Comparison of ENCODE assay signal across 19 mouse cellular contexts in the genomic region with DNA sequence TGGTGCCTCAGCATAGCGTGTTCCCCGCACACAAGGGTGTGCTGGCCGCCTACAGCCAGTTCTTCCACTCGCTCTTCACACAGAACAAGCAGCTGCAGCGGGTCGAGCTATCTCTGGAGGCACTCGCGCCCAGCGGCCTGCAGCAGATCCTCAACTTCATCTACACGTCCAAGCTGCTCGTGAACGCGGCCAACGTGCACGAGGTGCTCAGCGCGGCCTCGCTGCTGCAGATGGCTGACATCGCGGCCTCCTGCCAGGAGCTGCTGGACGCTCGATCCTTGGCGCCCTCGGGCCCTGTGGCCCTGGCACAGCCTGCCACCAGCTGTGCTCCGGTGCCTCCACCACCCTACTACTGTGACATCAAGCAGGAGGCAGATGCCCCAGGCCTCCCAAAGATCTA. TPM values are rescaled to one million over a fixed set of nuclear protein-coding genes. Genes with fewer than 3 reads are reported as not detected.
DNase-seq lines count a peak whose midpoint lies in the region; ATAC-seq and TF ChIP-seq lines count a peak whose summit lies in the region.
"Had no signal": no experiment of that assay in that cellular context is flagged by ENCODE, and none has a peak within 500 bp of the region (broad histone marks: within the 10 kb centered on the region; RNA-seq: fewer than 3 reads in every experiment).

No protein-coding gene starts in this region.

- peaks cover 19% of the 10 kb centered on the region for H3K4me1 ChIP-seq in hindbrain, postnatal 0 days (ENCODE audit: insufficient read depth, low read length)
- H3K4me1 ChIP-seq in hindbrain, embryonic 16.5 days (ENCODE audit: control insufficient read depth, insufficient read depth, low read depth, low read length) = peaks cover 29% of the 10 kb centered on the region

- no peak overlapping the region for H3K27ac ChIP-seq in hindbrain, postnatal 0 days
- H3K27ac ChIP-seq in hindbrain, embryonic 16.5 days (ENCODE audit: low read depth, low read length) = no peak overlapping the region
- H3K27ac ChIP-seq: embryonic facial prominence, embryonic 12.5 days; heart, adult 2 months; heart, embryonic 15.5 days; intestine, embryonic 15.5 days; limb, embryonic 12.5 days; liver, embryonic 14.5 days had no signal

- H3K4me2 ChIP-seq in hindbrain, postnatal 0 days (ENCODE audit: low read depth, low read length) = no peak overlapping the region
- no peak overlapping the region for H3K4me2 ChIP-seq in hindbrain, embryonic 16.5 days (ENCODE audit: low read length)
- H3K4me2 ChIP-seq: embryonic facial prominence, embryonic 12.5 days; heart, embryonic 15.5 days; intestine, embryonic 15.5 days; limb, embryonic 12.5 days had no signal

- no peak overlapping the region for H3K9ac ChIP-seq in hindbrain, postnatal 0 days (replicated peaks; ENCODE audit: low read length)
- H3K9ac ChIP-seq in hindbrain, embryonic 16.5 days (ENCODE audit: low read depth, low read length) = no peak overlapping the region
- H3K9ac ChIP-seq: embryonic facial prominence, embryonic 12.5 days; intestine, embryonic 15.5 days; limb, embryonic 12.5 days; liver, embryonic 14.5 days had no signal

- TF ChIP-seq CTCF in hindbrain, postnatal 0 days (IDR thresholded peaks at IDR 0.05; ENCODE audit: low read depth) = no peak

- no peak overlapping the region for H3K4me3 ChIP-seq in hindbrain, postnatal 0 days (ENCODE audit: low read length)
- no peak overlapping the region for H3K4me3 ChIP-seq in hindbrain, embryonic 16.5 days (ENCODE audit: low read length)
- H3K4me3 ChIP-seq: embryonic facial prominence, embryonic 12.5 days; heart, adult 2 months; heart, embryonic 15.5 days; intestine, embryonic 15.5 days; limb, embryonic 12.5 days had no signal

- 72% methylated on average over 25 of the region's 25 CpGs for WGBS in hindbrain, postnatal 0 days
- WGBS in hindbrain, embryonic 16.5 days = 79% methylated on average over 25 of the region's 25 CpGs

- H3K27me3 ChIP-seq in hindbrain, postnatal 0 days (ENCODE audit: insufficient read depth, low read length) = no peaks in the 10 kb centered on the region
- H3K27me3 ChIP-seq in hindbrain, embryonic 16.5 days (replicated peaks; ENCODE audit: control insufficient read depth, insufficient read depth, low read length) = no peaks in the 10 kb centered on the region
- H3K27me3 ChIP-seq: embryonic facial prominence, embryonic 12.5 days; heart, embryonic 15.5 days; intestine, embryonic 15.5 days; limb, embryonic 12.5 days had no signal

- no peaks in the 10 kb centered on the region for H3K9me3 ChIP-seq in hindbrain, postnatal 0 days (ENCODE audit: low read length)
- no peaks in the 10 kb centered on the region for H3K9me3 ChIP-seq in hindbrain, embryonic 16.5 days (ENCODE audit: control insufficient read depth, low read length)
- H3K9me3 ChIP-seq: embryonic facial prominence, embryonic 12.5 days; heart, embryonic 15.5 days; intestine, embryonic 15.5 days; limb, embryonic 12.5 days had no signal

- peak; percentile 69 to 73 for DNase-seq in cerebellum, postnatal 10 days
- no peak for DNase-seq in cerebellum, adult 8-10 months
- DNase-seq in hindbrain, postnatal 0 days (ENCODE audit: low spot score) = peak; percentile 22
- DNase-seq in urinary bladder, adult 2 months (ENCODE audit: low spot score) = peak; percentile 19
- no peak for DNase-seq in urinary bladder, postnatal 14 days (ENCODE audit: low spot score)
- peak; percentile 50 to 53 for DNase-seq in gastrocnemius, postnatal 4 days (ENCODE audit: low spot score in 2 of 2)
- no peak for DNase-seq in ovary, postnatal 10 days (ENCODE audit: low spot score)
- DNase-seq: adrenal gland, postnatal 36 days; thymus, postnatal 4 days had no signal

- H3K36me3 ChIP-seq in hindbrain, postnatal 0 days (ENCODE audit: insufficient read depth, low read length) = peaks cover 37% of the 10 kb centered on the region
- peaks cover 37% of the 10 kb centered on the region for H3K36me3 ChIP-seq in hindbrain, embryonic 16.5 days (ENCODE audit: control insufficient read depth, insufficient read depth, low read length)

- no peak for ATAC-seq in hindbrain, postnatal 0 days
- no peak for ATAC-seq in hindbrain, embryonic 16.5 days
- ATAC-seq: intestine, embryonic 15.5 days; midbrain, embryonic 16.5 days had no signal

RNA-seq across cellular contexts. Expression of a gene that starts 3.6 kb away (rescaled TPM):
- total RNA-seq in hindbrain, postnatal 0 days (2014; rRNA removed) = 62.3 and 70.1 TPM in 2 replicates
- polyA plus RNA-seq in hindbrain, postnatal 0 days (2015; fragmentation: Nextera tagmentation; extraction: Ambion mirVana) = 23.6 and 25.5 TPM in 2 replicates
- 15.0 and 22.8 TPM in 2 replicates for polyA plus RNA-seq in hindbrain, embryonic 16.5 days (2015; fragmentation: Nextera tagmentation; extraction: Ambion mirVana)
- polyA plus RNA-seq in urinary bladder, adult 2 months (2012; rRNA removed) = 55.2 and 76.1 TPM in 2 replicates
- total RNA-seq in gastrocnemius, postnatal 4 days (2021) = 10 to 100 TPM; 88.6 to 91.6 TPM

RNA-seq across cellular contexts. Expression of a gene that starts 14.6 kb away (rescaled TPM):
- total RNA-seq in hindbrain, postnatal 0 days (2014; rRNA removed) = 2.1 and 4.1 TPM in 2 replicates
- polyA plus RNA-seq in hindbrain, postnatal 0 days (2015; fragmentation: Nextera tagmentation; extraction: Ambion mirVana) = 2.3 and 2.4 TPM in 2 replicates
- polyA plus RNA-seq in hindbrain, embryonic 16.5 days (2015; fragmentation: Nextera tagmentation; extraction: Ambion mirVana) = 1.9 and 3.3 TPM in 2 replicates
- polyA plus RNA-seq in urinary bladder, adult 2 months (2012; rRNA removed) = 0.07 and 0.10 TPM in 2 replicates
- 100 to 1,000 TPM; 143 TPM for total RNA-seq in gastrocnemius, postnatal 4 days (2021)
- total RNA-seq: megakaryocyte progenitor cell, adult 5-6 weeks had no signal
- polyA plus RNA-seq: liver, embryonic 14.5 days had no signal

RNA-seq across cellular contexts. Expression of a gene that starts 29.5 kb away (rescaled TPM):
- 1.2 and 1.8 TPM in 2 replicates for total RNA-seq in hindbrain, postnatal 0 days (2014; rRNA removed)
- polyA plus RNA-seq in hindbrain, postnatal 0 days (2015; fragmentation: Nextera tagmentation; extraction: Ambion mirVana) = 0.78 and 0.85 TPM in 2 replicates
- polyA plus RNA-seq in hindbrain, embryonic 16.5 days (2015; fragmentation: Nextera tagmentation; extraction: Ambion mirVana) = 0.50 and 0.55 TPM in 2 replicates
- 1.9 and 3.0 TPM in 2 replicates for polyA plus RNA-seq in urinary bladder, adult 2 months (2012; rRNA removed)
- total RNA-seq in gastrocnemius, postnatal 4 days (2021) = 100 to 1,000 TPM; 164 to 169 TPM
- total RNA-seq: adrenal gland, postnatal 36 days; megakaryocyte progenitor cell, adult 5-6 weeks had no signal
- polyA plus RNA-seq: hindbrain, embryonic 11.5 days; liver, embryonic 14.5 days had no signal

RNA-seq across cellular contexts. Expression of a gene that starts 43.8 kb away (rescaled TPM):
- 68.7 and 76.6 TPM in 2 replicates for total RNA-seq in hindbrain, postnatal 0 days (2014; rRNA removed)
- polyA plus RNA-seq in hindbrain, postnatal 0 days (2015; fragmentation: Nextera tagmentation; extraction: Ambion mirVana) = 47.1 and 50.4 TPM in 2 replicates
- polyA plus RNA-seq in hindbrain, embryonic 16.5 days (2015; fragmentation: Nextera tagmentation; extraction: Ambion mirVana) = 43.2 and 44.4 TPM in 2 replicates
- polyA plus RNA-seq in urinary bladder, adult 2 months (2012; rRNA removed) = 89.1 and 120 TPM in 2 replicates
- total RNA-seq in gastrocnemius, postnatal 4 days (2021) = 100 to 1,000 TPM in 1 of 2 experiments, 10 to 100 TPM in 1; 75.2 to 104 TPM

RNA-seq across cellular contexts. Expression of a gene that starts 52.6 kb away (rescaled TPM):
- 62.4 and 62.6 TPM in 2 replicates for total RNA-seq in hindbrain, postnatal 0 days (2014; rRNA removed)
- 231 and 246 TPM in 2 replicates for polyA plus RNA-seq in hindbrain, postnatal 0 days (2015; fragmentation: Nextera tagmentation; extraction: Ambion mirVana)
- polyA plus RNA-seq in hindbrain, embryonic 16.5 days (2015; fragmentation: Nextera tagmentation; extraction: Ambion mirVana) = 171 and 184 TPM in 2 replicates
- polyA plus RNA-seq in urinary bladder, adult 2 months (2012; rRNA removed) = 44.2 and 46.8 TPM in 2 replicates
- total RNA-seq in gastrocnemius, postnatal 4 days (2021) = 10 to 100 TPM; 80.4 to 80.8 TPM

Comparison
In these comparisons a context has a peak if more than half of its experiments do, and no peak if none do; other contexts are left out.
1. DNase-seq: peak in cerebellum, postnatal 10 days (2 of 2), hindbrain, postnatal 0 days (single experiment), urinary bladder, adult 2 months (single experiment) and gastrocnemius, postnatal 4 days (2 of 2); none in cerebellum, adult 8-10 months (single experiment), urinary bladder, postnatal 14 days (single experiment) and ovary, postnatal 10 days (single experiment).